Mouse (Mus musculus) liver, postnatal 0 days (tissue): ENCODE data around the gene Prrt2.

ENCODE experiments used
- CTCF ChIP-seq: sonication (generic); IDR thresholded peaks from 2 replicates; pipeline ENCODE4 v1.5.1; 2016; ENCODE audit warnings: antibody characterized with exemption, low read depth
- EP300 ChIP-seq: IDR thresholded peaks from 2 replicates; pipeline ENCODE4 v1.6.1; 2016; ENCODE audit warnings: antibody characterized with exemption, low read depth, mild to moderate bottlenecking

DNA sequence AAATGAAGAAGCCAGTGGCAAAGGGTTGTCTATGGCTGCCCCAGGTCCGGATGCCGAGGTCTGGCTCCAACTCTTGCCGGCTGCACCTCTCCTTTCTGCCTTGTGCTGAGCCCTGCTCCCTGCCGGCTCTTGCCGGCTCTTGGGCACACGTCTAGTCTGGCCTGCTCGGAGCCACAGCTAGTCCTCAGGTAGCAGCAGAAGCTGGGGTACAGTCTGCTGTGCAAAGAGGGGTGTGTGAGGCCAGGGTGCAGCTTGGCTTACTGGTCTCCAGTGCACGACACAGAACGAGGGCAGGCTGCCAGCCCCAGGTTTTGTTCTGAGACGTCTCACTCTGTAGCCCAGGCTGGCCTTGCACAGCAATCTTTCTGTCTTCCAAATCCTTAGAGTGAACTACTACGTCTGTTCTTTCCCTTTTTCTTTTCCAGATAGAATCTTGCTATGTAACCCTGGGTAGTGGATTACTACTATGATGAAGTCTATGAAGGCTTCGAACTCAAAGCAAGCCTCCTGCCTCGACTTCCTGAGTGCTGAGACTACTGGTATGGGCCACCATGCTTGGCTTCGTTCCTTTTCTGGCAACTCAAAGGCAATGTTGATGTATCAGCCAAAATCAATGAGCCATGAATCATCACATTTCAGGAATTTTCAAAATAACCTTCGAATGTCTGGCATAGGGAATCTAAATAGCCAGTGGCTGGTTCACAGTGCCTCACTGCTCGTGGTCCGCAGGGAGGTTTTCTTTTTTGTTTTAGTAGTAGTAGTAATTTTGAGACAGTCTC lies 11.5 kb downstream of the Prrt2 start:
- TF ChIP-seq CTCF = no peak
- TF ChIP-seq EP300 = no peak
